Comparison of ENCODE assay signal across 20 mouse cellular contexts in the genomic region with DNA sequence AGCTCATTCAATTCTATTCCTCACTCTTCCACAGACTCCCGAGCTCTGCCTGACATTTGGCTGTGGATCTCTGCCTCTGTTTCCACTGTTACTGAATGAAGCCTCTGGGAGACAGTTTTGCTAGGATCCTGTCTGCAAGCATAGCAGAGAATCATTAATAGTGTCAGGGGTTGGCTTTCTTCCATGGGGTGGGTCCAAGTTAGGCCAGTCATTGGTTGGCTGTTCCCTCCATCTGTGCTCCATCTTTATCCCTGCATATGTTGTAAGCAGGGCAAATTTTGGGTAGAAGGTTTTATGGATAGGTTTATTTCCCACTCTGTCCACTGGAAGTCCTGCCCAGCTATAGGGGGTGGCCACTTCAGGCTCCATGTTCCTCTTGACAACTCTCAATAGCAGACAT. TPM values are rescaled to one million over a fixed set of nuclear protein-coding genes. Genes with fewer than 3 reads are reported as not detected.
A peak's percentile ranks its signal among the peaks of the same experiment; 100 is the strongest.
DNase-seq lines count a peak whose midpoint lies in the region; ATAC-seq and TF ChIP-seq lines count a peak whose summit lies in the region.
"Had no signal": no experiment of that assay in that cellular context is flagged by ENCODE, and none has a peak within 500 bp of the region (broad histone marks: within the 10 kb centered on the region; RNA-seq: fewer than 3 reads in every experiment).

No protein-coding gene starts in this region.

- no peaks in the 10 kb centered on the region for H3K27me3 ChIP-seq in lung, embryonic 14.5 days (ENCODE audit: insufficient read depth, low read length)
- no peaks in the 10 kb centered on the region for H3K27me3 ChIP-seq in midbrain, embryonic 15.5 days (replicated peaks)
- H3K27me3 ChIP-seq: embryonic facial prominence, embryonic 12.5 days; forebrain, embryonic 13.5 days; forebrain, embryonic 15.5 days had no signal

- no peak overlapping the region for H3K4me2 ChIP-seq in lung, embryonic 14.5 days
- H3K4me2 ChIP-seq in midbrain, embryonic 15.5 days: no peak overlapping the region
- H3K4me2 ChIP-seq: embryonic facial prominence, embryonic 12.5 days; forebrain, embryonic 13.5 days; forebrain, embryonic 15.5 days had no signal

- DNase-seq in cerebellum, postnatal 10 days: peak; percentile 42 to 54
- no peak for DNase-seq in cerebellum, postnatal 36 days
- DNase-seq in lung, embryonic 14.5 days: peak; percentile 19
- DNase-seq in lung, adult 18-20 months: no peak
- peak; percentile 20 for DNase-seq in NIH3T3 (ENCODE audit: low read depth)
- DNase-seq: adrenal gland, adult 2 months; adrenal gland, postnatal 10 days; adrenal gland, postnatal 25 days; B cell, adult 2 months; cerebellum, adult 11-12 months; cerebellum, adult 2 months; cerebellum, adult 9-10 months; forebrain, postnatal 0 days had no signal

- H3K9me3 ChIP-seq in lung, embryonic 14.5 days (ENCODE audit: low read depth, low read length): no peaks in the 10 kb centered on the region
- no peaks in the 10 kb centered on the region for H3K9me3 ChIP-seq in midbrain, embryonic 15.5 days
- H3K9me3 ChIP-seq: embryonic facial prominence, embryonic 10.5 days; embryonic facial prominence, embryonic 12.5 days; forebrain, embryonic 13.5 days; forebrain, embryonic 15.5 days; G1E had no signal

- 76% methylated on average over 1 of the region's 1 CpGs for WGBS in lung, embryonic 14.5 days
- 94% methylated on average over 1 of the region's 1 CpGs for WGBS in midbrain, embryonic 15.5 days

- H3K9ac ChIP-seq in lung, embryonic 14.5 days: no peak overlapping the region
- H3K9ac ChIP-seq in midbrain, embryonic 15.5 days: no peak overlapping the region
- H3K9ac ChIP-seq: embryonic facial prominence, embryonic 12.5 days; forebrain, embryonic 13.5 days; forebrain, embryonic 15.5 days; forebrain, postnatal 0 days had no signal

- TF ChIP-seq CTCF in lung, embryonic 14.5 days (IDR thresholded peaks at IDR 0.05; ENCODE audit: low read depth): no peak

- H3K4me1 ChIP-seq in lung, embryonic 14.5 days (ENCODE audit: insufficient read depth): no peaks in the 10 kb centered on the region
- H3K4me1 ChIP-seq in midbrain, embryonic 15.5 days: no peaks in the 10 kb centered on the region
- H3K4me1 ChIP-seq: embryonic facial prominence, embryonic 10.5 days; embryonic facial prominence, embryonic 12.5 days; forebrain, embryonic 13.5 days; forebrain, embryonic 15.5 days had no signal

- no peak overlapping the region for H3K27ac ChIP-seq in lung, embryonic 14.5 days (ENCODE audit: low read depth)
- H3K27ac ChIP-seq in midbrain, embryonic 15.5 days: no peak overlapping the region
- H3K27ac ChIP-seq: embryonic facial prominence, embryonic 10.5 days; embryonic facial prominence, embryonic 12.5 days; forebrain, embryonic 13.5 days; forebrain, embryonic 15.5 days had no signal

- no peaks in the 10 kb centered on the region for H3K36me3 ChIP-seq in lung, embryonic 14.5 days (ENCODE audit: insufficient read depth)
- no peaks in the 10 kb centered on the region for H3K36me3 ChIP-seq in midbrain, embryonic 15.5 days (replicated peaks)
- H3K36me3 ChIP-seq: embryonic facial prominence, embryonic 10.5 days; embryonic facial prominence, embryonic 12.5 days; forebrain, embryonic 15.5 days; G1E had no signal

- ATAC-seq in lung, embryonic 14.5 days (ENCODE audit: insufficient read depth): no peak
- no peak for ATAC-seq in midbrain, embryonic 15.5 days (replicated peaks)
- ATAC-seq: CD4-positive, CD25-positive, alpha-beta regulatory T cell, adult 4 months; forebrain, embryonic 13.5 days; forebrain, postnatal 0 days had no signal

- H3K4me3 ChIP-seq in lung, embryonic 14.5 days (ENCODE audit: low read depth, low read length): no peak overlapping the region
- no peak overlapping the region for H3K4me3 ChIP-seq in midbrain, embryonic 15.5 days
- H3K4me3 ChIP-seq: embryonic facial prominence, embryonic 10.5 days; embryonic facial prominence, embryonic 12.5 days; forebrain, embryonic 13.5 days; forebrain, embryonic 15.5 days had no signal

RNA-seq across cellular contexts. Expression of gene Lifr, which starts 9.0 kb away (rescaled TPM):
- 30.5 and 31.0 TPM in 2 replicates for polyA plus RNA-seq in lung, embryonic 14.5 days (2014; fragmentation: Nextera tagmentation; extraction: Ambion mirVana)
- polyA plus RNA-seq in midbrain, embryonic 15.5 days (2015; fragmentation: Nextera tagmentation; extraction: Ambion mirVana): 9.7 and 11.2 TPM in 2 replicates
- polyA plus RNA-seq: G1E had no signal

Comparison
In these comparisons a context has a peak if more than half of its experiments do, and no peak if none do; other contexts are left out.
1. DNase-seq: peak in cerebellum, postnatal 10 days (2 of 2), lung, embryonic 14.5 days (single experiment) and NIH3T3 (single experiment); none in cerebellum, postnatal 36 days (0 of 2) and lung, adult 18-20 months (0 of 2).